In the genomic region with DNA sequence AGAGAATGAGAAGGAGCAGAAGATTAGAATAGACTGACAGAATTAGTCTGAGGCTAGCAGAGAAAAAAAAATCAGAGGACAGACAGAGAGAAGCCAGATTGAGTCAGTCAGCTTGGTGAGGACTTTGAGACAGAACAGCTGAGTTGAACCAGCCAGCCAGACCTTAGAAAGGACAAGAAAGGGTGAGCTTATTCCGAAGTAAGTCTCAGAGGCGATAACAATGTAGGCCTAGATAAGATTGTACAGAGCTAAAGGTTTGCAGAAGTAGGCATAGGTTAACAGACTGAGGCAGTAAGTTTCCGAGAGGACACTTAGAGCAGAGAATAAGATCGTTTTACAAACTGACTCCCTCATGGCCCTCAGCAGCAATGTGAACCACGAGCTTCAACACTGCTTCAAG, we compare ENCODE assay signal across 13 mouse cellular contexts. TPM values are rescaled to one million over a fixed set of nuclear protein-coding genes. Genes with fewer than 3 reads are reported as not detected.
"Had no signal": no experiment of that assay in that cellular context is flagged by ENCODE, and none has a peak within 500 bp of the region (broad histone marks: within the 10 kb centered on the region; RNA-seq: fewer than 3 reads in every experiment).

No protein-coding gene starts in this region.

- H3K4me2 ChIP-seq: neural tube, embryonic 13.5 days; neural tube, embryonic 15.5 days; stomach, embryonic 15.5 days had no signal

- H3K9me3 ChIP-seq: neural tube, embryonic 13.5 days; neural tube, embryonic 15.5 days; stomach, embryonic 15.5 days had no signal

- H3K4me3 ChIP-seq: neural tube, embryonic 13.5 days; neural tube, embryonic 15.5 days; stomach, embryonic 15.5 days had no signal

- DNase-seq: retina, postnatal 1 day; right cerebral cortex, adult 18-20 months; right cerebral cortex, postnatal 14 days; right cerebral cortex, postnatal 25 days; right cerebral cortex, postnatal 4 days; thymus, adult 2 months; thymus, postnatal 14 days; thymus, postnatal 25 days had no signal

- H3K27me3 ChIP-seq: neural tube, embryonic 13.5 days; neural tube, embryonic 15.5 days; stomach, embryonic 15.5 days had no signal

- H3K27ac ChIP-seq: neural tube, embryonic 13.5 days; neural tube, embryonic 15.5 days; stomach, embryonic 15.5 days; stomach, postnatal 0 days had no signal

- H3K9ac ChIP-seq: neural tube, embryonic 13.5 days; neural tube, embryonic 15.5 days; stomach, embryonic 15.5 days had no signal

- H3K36me3 ChIP-seq: neural tube, embryonic 13.5 days; neural tube, embryonic 15.5 days; stomach, embryonic 15.5 days had no signal

RNA-seq across cellular contexts. Expression of gene Aunip, which starts 49.5 kb away (rescaled TPM):
- total RNA-seq: neutrophil, adult 5-6 weeks had no signal
